Mouse (Mus musculus) embryo, embryonic 9.5 days (tissue): ENCODE data around the gene Ldhd.

ENCODE experiments used
- DNase-seq: peaks from one replicate; pipeline ENCODE4 v3.0.0-alpha.2; 2017; ENCODE audit errors: extremely low spot score

The Ldhd gene

GRCm38 (mm10) chr8:111627923-111628322 lies 2.3 kb downstream of the Ldhd start:
- DNase-seq = no peak

- no peak for DNase-seq
Measured at GRCm38 (mm10) chr8:111626933-111627332, 3.2 kb downstream of the Ldhd start.

GRCm38 (mm10) chr8:111626528-111626820 lies 3.7 kb downstream of the Ldhd start:
- DNase-seq = no peak

GRCm38 (mm10) chr8:111625694-111626527 lies 4.3 kb downstream of the Ldhd start:
- DNase-seq = peak; percentile 64

- DNase-seq = no peak
Measured at GRCm38 (mm10) chr8:111624853-111625221, 5.3 kb downstream of the Ldhd start.

GRCm38 (mm10) chr8:111624081-111624852 lies 5.9 kb downstream of the Ldhd start:
- no peak for DNase-seq

GRCm38 (mm10) chr8:111622553-111622952 lies 7.6 kb downstream of the Ldhd start:
- no peak for DNase-seq

GRCm38 (mm10) chr8:111622104-111622503 lies 8.1 kb downstream of the Ldhd start:
- DNase-seq = no peak

- DNase-seq = no peak
Measured at GRCm38 (mm10) chr8:111619936-111620335, 10.2 kb downstream of the Ldhd start.

GRCm38 (mm10) chr8:111618273-111618672 lies 11.9 kb downstream of the Ldhd start:
- no peak for DNase-seq

- DNase-seq = no peak
Measured at GRCm38 (mm10) chr8:111617812-111618211, 12.4 kb downstream of the Ldhd start.

- DNase-seq = no peak
Measured at GRCm38 (mm10) chr8:111614786-111615701, 15.1 kb downstream of the Ldhd start.

GRCm38 (mm10) chr8:111613181-111613580 lies 17.0 kb downstream of the Ldhd start:
- DNase-seq = no peak

GRCm38 (mm10) chr8:111607414-111607813 lies 22.8 kb downstream of the Ldhd start:
- no peak for DNase-seq

- DNase-seq = no peak
Measured at GRCm38 (mm10) chr8:111606961-111607360, 23.2 kb downstream of the Ldhd start.

- no peak for DNase-seq
Measured at GRCm38 (mm10) chr8:111604986-111605385, 25.2 kb downstream of the Ldhd start.

- no peak for DNase-seq
Measured at GRCm38 (mm10) chr8:111602050-111602449, 28.1 kb downstream of the Ldhd start.

GRCm38 (mm10) chr8:111599707-111600444 lies 30.3 kb downstream of the Ldhd start:
- no peak for DNase-seq

GRCm38 (mm10) chr8:111597310-111597709 lies 32.9 kb downstream of the Ldhd start:
- DNase-seq = peak; percentile 10

GRCm38 (mm10) chr8:111596485-111596821 lies 33.7 kb downstream of the Ldhd start:
- DNase-seq = no peak

- no peak for DNase-seq
Measured at GRCm38 (mm10) chr8:111595712-111596484, 34.3 kb downstream of the Ldhd start.
